ENCODE assay signal across 24 mouse cellular contexts in genomic region chr14:17852236-17852635, GRCm38 (mm10).
DNase-seq lines count a peak whose midpoint lies in the region; TF ChIP-seq lines count a peak whose summit lies in the region.
"Had no signal": no experiment of that assay in that cellular context is flagged by ENCODE, and none has a peak within 500 bp of the region (broad histone marks: within the 10 kb centered on the region; RNA-seq: fewer than 3 reads in every experiment).

No protein-coding gene starts in this region.

- 52% methylated on average over 2 of the region's 2 CpGs for WGBS in lung, adult 2 months
- 92% methylated on average over 2 of the region's 2 CpGs for WGBS in cerebellum, adult 2 months

- H3K27me3 ChIP-seq in cerebellum, adult 2 months (ENCODE audit: control insufficient read depth, insufficient read depth, low read length), result no peaks in the 10 kb centered on the region
- H3K27me3 ChIP-seq: CH12.LX; embryonic facial prominence, embryonic 13.5 days; embryonic facial prominence, embryonic 15.5 days; forebrain, embryonic 12.5 days; Patski had no signal

- intact Hi-C loops in heart, postnatal 14 days (cut with DNase I), result no loop called here

- H3K27ac ChIP-seq in cerebellum, adult 2 months (ENCODE audit: insufficient read depth, low read length), result no peak overlapping the region
- H3K27ac ChIP-seq: embryonic facial prominence, embryonic 13.5 days; embryonic facial prominence, embryonic 15.5 days; forebrain, embryonic 10.5 days; forebrain, embryonic 12.5 days had no signal

- no peak for TF ChIP-seq POLR2A in lung, adult 2 months (IDR thresholded peaks at IDR 0.05; ENCODE audit: borderline replicate concordance, extremely low read depth, low read depth, low read length)
- no peak for TF ChIP-seq POLR2A in cerebellum, adult 2 months (IDR thresholded peaks at IDR 0.05; ENCODE audit: borderline replicate concordance, insufficient read depth, low read length)

- TF ChIP-seq CTCF in lung, adult 2 months (IDR thresholded peaks at IDR 0.05; ENCODE audit: insufficient read depth, low read length), result no peak
- TF ChIP-seq CTCF in cerebellum, adult 2 months (IDR thresholded peaks at IDR 0.05; ENCODE audit: borderline replicate concordance, insufficient read depth, low read depth, low read length), result no peak

- no peak overlapping the region for H3K4me3 ChIP-seq in lung, adult 2 months (replicated peaks; ENCODE audit: extremely low read depth, low read depth, low read length)
- H3K4me3 ChIP-seq in cerebellum, adult 2 months (replicated peaks; ENCODE audit: insufficient read depth, low read depth, low read length), result no peak overlapping the region
- H3K4me3 ChIP-seq: embryonic facial prominence, embryonic 13.5 days; embryonic facial prominence, embryonic 15.5 days; erythroblast, embryonic 14.5 days; forebrain, embryonic 10.5 days; forebrain, embryonic 12.5 days had no signal

- no peaks in the 10 kb centered on the region; the same call in 1 of the 2 replicates for H3K4me1 ChIP-seq in lung, adult 2 months (ENCODE audit: control insufficient read depth, insufficient read depth, low read length)
- H3K4me1 ChIP-seq in cerebellum, adult 2 months (ENCODE audit: control insufficient read depth, insufficient read depth, low read length), result no peaks in the 10 kb centered on the region
- H3K4me1 ChIP-seq: embryonic facial prominence, embryonic 13.5 days; embryonic facial prominence, embryonic 15.5 days; forebrain, embryonic 10.5 days; forebrain, embryonic 12.5 days had no signal

- DNase-seq in heart, adult 11 months, result peak; percentile 52
- DNase-seq in heart, postnatal 14 days, result no peak
- DNase-seq in lung, adult 18-20 months, result peak; percentile 21 to 40
- no peak for DNase-seq in lung, postnatal 10 days
- peak; percentile 2 for DNase-seq in lung, postnatal 14 days
- no peak for DNase-seq in lung, adult 2 months
- DNase-seq in cerebellum, adult 2 months, result no peak
- DNase-seq: adrenal gland, adult 8-10 months; adrenal gland, postnatal 14 days; adrenal gland, postnatal 36 days; B cell, adult 2 months; cerebellum, adult 11-12 months; cerebellum, adult 8-10 months; cerebellum, adult 9-11 months; cerebellum, postnatal 14 days; cerebellum, postnatal 36 days; embryo, embryonic 11 days had no signal

Comparison
In these comparisons a context has a peak if more than half of its experiments do, and no peak if none do; other contexts are left out.
1. DNase-seq: peak in heart, adult 11 months (single experiment), lung, adult 18-20 months (2 of 2) and lung, postnatal 14 days (single experiment); none in heart, postnatal 14 days (0 of 2), lung, postnatal 10 days (single experiment), lung, adult 2 months (single experiment) and cerebellum, adult 2 months (0 of 2).